Mouse (Mus musculus): ENCODE results near the gene Plvap. TPM values are rescaled to one million over a fixed set of nuclear protein-coding genes. Genes with fewer than 3 reads are reported as not detected.

Plvap gene
- total RNA-seq, 1 experiment from 2014 or later, result not detected

- no peak for ATAC-seq (replicated peaks in 1 of 2; ENCODE audit: insufficient read depth in 1 of 2, low FRiP score in 2 of 2, low TSS enrichment in 1 of 2, low read depth in 1 of 2, poor library complexity in 2 of 2, severe bottlenecking in 2 of 2)
Observed at GRCm38 (mm10) chr8:71462191-71462590, 49.4 kb downstream of the Plvap start.

GRCm38 (mm10) chr8:71461152-71461840 lies 50.3 kb downstream of the Plvap start:
- ATAC-seq (replicated peaks in 1 of 2; ENCODE audit: insufficient read depth in 1 of 2, low FRiP score in 2 of 2, low TSS enrichment in 1 of 2, low read depth in 1 of 2, poor library complexity in 2 of 2, severe bottlenecking in 2 of 2), result no peak

- ATAC-seq (replicated peaks in 1 of 2; ENCODE audit: insufficient read depth in 1 of 2, low FRiP score in 2 of 2, low TSS enrichment in 1 of 2, low read depth in 1 of 2, poor library complexity in 2 of 2, severe bottlenecking in 2 of 2), result no peak
Observed at GRCm38 (mm10) chr8:71460716-71461115, 50.8 kb downstream of the Plvap start.

- ATAC-seq (replicated peaks in 1 of 2; ENCODE audit: insufficient read depth in 1 of 2, low FRiP score in 2 of 2, low TSS enrichment in 1 of 2, low read depth in 1 of 2, poor library complexity in 2 of 2, severe bottlenecking in 2 of 2), result no peak
Observed at GRCm38 (mm10) chr8:71457659-71458270, 53.8 kb downstream of the Plvap start.

GRCm38 (mm10) chr8:71456906-71457305 lies 54.6 kb downstream of the Plvap start:
- ATAC-seq (replicated peaks in 1 of 2; ENCODE audit: insufficient read depth in 1 of 2, low FRiP score in 2 of 2, low TSS enrichment in 1 of 2, low read depth in 1 of 2, poor library complexity in 2 of 2, severe bottlenecking in 2 of 2), result no peak

GRCm38 (mm10) chr8:71454668-71455067 lies 56.9 kb downstream of the Plvap start:
- ATAC-seq (replicated peaks in 1 of 2; ENCODE audit: insufficient read depth in 1 of 2, low FRiP score in 2 of 2, low TSS enrichment in 1 of 2, low read depth in 1 of 2, poor library complexity in 2 of 2, severe bottlenecking in 2 of 2), result no peak

- ATAC-seq (replicated peaks in 1 of 2; ENCODE audit: insufficient read depth in 1 of 2, low FRiP score in 2 of 2, low TSS enrichment in 1 of 2, low read depth in 1 of 2, poor library complexity in 2 of 2, severe bottlenecking in 2 of 2), result no peak
Observed at GRCm38 (mm10) chr8:71452669-71453068, 58.9 kb downstream of the Plvap start.

- no peak for ATAC-seq (replicated peaks in 1 of 2; ENCODE audit: insufficient read depth in 1 of 2, low FRiP score in 2 of 2, low TSS enrichment in 1 of 2, low read depth in 1 of 2, poor library complexity in 2 of 2, severe bottlenecking in 2 of 2)
Observed at GRCm38 (mm10) chr8:71451777-71452176, 59.8 kb downstream of the Plvap start.

GRCm38 (mm10) chr8:71451337-71451736 lies 60.2 kb downstream of the Plvap start:
- no peak for ATAC-seq (replicated peaks in 1 of 2; ENCODE audit: insufficient read depth in 1 of 2, low FRiP score in 2 of 2, low TSS enrichment in 1 of 2, low read depth in 1 of 2, poor library complexity in 2 of 2, severe bottlenecking in 2 of 2)

Other genes starting within 250 kb of the Plvap start
- gene Myo9b, start 239.0 kb downstream of the Plvap start, total RNA-seq (2017), result 43.6 and 45.6 TPM in 2 replicates
- gene Haus8, start 238.8 kb downstream of the Plvap start, total RNA-seq (2017), result 45.8 and 54.6 TPM in 2 replicates
- 178 and 190 TPM in 2 replicates for gene Use1, start 144.9 kb downstream of the Plvap start, total RNA-seq (2017)
- 14.6 and 16.5 TPM in 2 replicates for gene Ocel1, start 140.5 kb downstream of the Plvap start, total RNA-seq (2017)
- 1.7 and 15.0 TPM in 2 replicates for gene Nr2f6, start 129.8 kb downstream of the Plvap start, total RNA-seq (2017)
- gene Ushbp1, start 116.0 kb downstream of the Plvap start, total RNA-seq (2017), result not detected in 2 replicates
- gene Babam1, start 114.9 kb downstream of the Plvap start, total RNA-seq (2017), result 71.4 and 85.8 TPM in 2 replicates
- 7.1 and 14.8 TPM in 2 replicates for gene Ankle1, start 105.7 kb downstream of the Plvap start, total RNA-seq (2017)
- 19.8 and 20.7 TPM in 2 replicates for gene Abhd8, start 48.1 kb downstream of the Plvap start, total RNA-seq (2017)
- 35.8 and 61.7 TPM in 2 replicates for gene Mrpl34, start 46.8 kb downstream of the Plvap start, total RNA-seq (2017)
- gene Dda1, start 42.6 kb downstream of the Plvap start, total RNA-seq (2017), result 15.8 and 18.9 TPM in 2 replicates
- gene Ano8, start 25.8 kb downstream of the Plvap start, total RNA-seq (2017), result 6.7 and 9.2 TPM in 2 replicates
- 8.8 and 14.1 TPM in 2 replicates for gene Gtpbp3, start 23.6 kb downstream of the Plvap start, total RNA-seq (2017)
- gene Ccdc194, start 14.0 kb upstream of the Plvap start, total RNA-seq (2017), result not detected in 2 replicates
- gene Bst2, start 25.7 kb upstream of the Plvap start, total RNA-seq (2017), result 65.1 and 74.2 TPM in 2 replicates
- 37.2 and 60.0 TPM in 2 replicates for gene Mvb12a, start 31.2 kb upstream of the Plvap start, total RNA-seq (2017)
- gene Tmem221, start 47.1 kb upstream of the Plvap start, total RNA-seq (2017), result 0.38 TPM in 1 of 2 replicates, not detected in the other
- 0.40 and 0.50 TPM in 2 replicates for gene Nxnl1, start 54.8 kb upstream of the Plvap start, total RNA-seq (2017)
- 13.3 and 16.6 TPM in 2 replicates for gene Slc27a1, start 57.1 kb upstream of the Plvap start, total RNA-seq (2017)
- 51.4 and 93.2 TPM in 2 replicates for gene Pgls, start 80.4 kb upstream of the Plvap start, total RNA-seq (2017)
- 1.0 and 9.7 TPM in 2 replicates for gene Fam129c, start 85.9 kb upstream of the Plvap start, total RNA-seq (2017)
- gene Colgalt1, start 99.2 kb upstream of the Plvap start, total RNA-seq (2017), result 53.6 and 78.4 TPM in 2 replicates
- gene Unc13a, start 160.0 kb upstream of the Plvap start, total RNA-seq (2017), result 2.6 and 3.6 TPM in 2 replicates
- gene Jak3, start 164.5 kb upstream of the Plvap start, total RNA-seq (2017), result 32.8 and 34.1 TPM in 2 replicates
- 6.2 and 8.9 TPM in 2 replicates for gene Insl3, start 177.5 kb upstream of the Plvap start, total RNA-seq (2017)
- 1.3 TPM in 2 replicates for gene B3gnt3, start 190.0 kb upstream of the Plvap start, total RNA-seq (2017)
- 90.7 and 99.4 TPM in 2 replicates for gene Fcho1, start 214.0 kb upstream of the Plvap start, total RNA-seq (2017)